Mouse (Mus musculus) intestine, embryonic 16.5 days (tissue): Measurements from ENCODE around the gene BC100530. TPM values are rescaled to one million over a fixed set of nuclear protein-coding genes. Genes with fewer than 3 reads are reported as not detected.
"Not testable (repeated sequence)": the region's sequence is repeated elsewhere in the genome, so short reads cannot be mapped to it uniquely, and the experiment has no call there.

ENCODE experiments used
- ATAC-seq: fragments of 200-750 bp; cut with Nextera tagmentation; 2 replicates; pipeline ENCODE4 v1.8.0; 2017; ENCODE audit warnings: moderate TSS enrichment, moderate library complexity
- H3K27ac ChIP-seq: fragments of 300-500 bp; sonication (generic); 2 replicates; pipeline ENCODE4 v1.5.1; 2014; ENCODE audit warnings: mild to moderate bottlenecking, low read length
- H3K27me3 ChIP-seq: fragments of 300-500 bp; sonication (generic); replicated peaks from 2 replicates; pipeline ENCODE4 v1.6.1; 2014; ENCODE audit warnings: low read length, control low read depth, mixed read lengths; ENCODE audit not compliant: control insufficient read depth, insufficient read depth
- H3K36me3 ChIP-seq: fragments of 300-500 bp; sonication (generic); 2 replicates; pipeline ENCODE4 v1.6.1; 2014; ENCODE audit warnings: low read length, control low read depth; ENCODE audit not compliant: control insufficient read depth, insufficient read depth
- H3K4me1 ChIP-seq: fragments of 300-500 bp; sonication (generic); 2 replicates; pipeline ENCODE4 v1.6.1; 2014; ENCODE audit warnings: low read length, control low read depth, mixed read lengths; ENCODE audit not compliant: control insufficient read depth, insufficient read depth
- H3K4me2 ChIP-seq: fragments of 300-500 bp; sonication (generic); 2 replicates; pipeline ENCODE4 v1.6.1; 2014; ENCODE audit warnings: low read depth, low read length, control low read depth
- H3K4me3 ChIP-seq: fragments of 300-500 bp; sonication (generic); 2 replicates; pipeline ENCODE4 v1.5.1; 2014; ENCODE audit warnings: mild to moderate bottlenecking, low read length
- H3K9ac ChIP-seq: fragments of 300-500 bp; sonication (generic); 2 replicates; pipeline ENCODE4 v1.6.1; 2014; ENCODE audit warnings: low read depth, low read length
- H3K9me3 ChIP-seq: fragments of 300-500 bp; sonication (generic); 2 replicates; pipeline ENCODE4 v1.6.1; 2016; ENCODE audit warnings: low read length, control low read depth; ENCODE audit not compliant: control insufficient read depth
- WGBS: fragments of 180-500 bp; shearing (Covaris S2); extraction: QIAGEN DNeasy Blood & Tissue Kit; methylation state at CpG from one replicate; pipeline ENCODE4 v1.1.7; 2014; 5-methylcytosine and 5-hydroxymethylcytosine counted together
- polyA plus RNA-seq: library from polyadenylated mRNA; unstranded; fragments of >200 nt; fragmentation: Nextera tagmentation; extraction: Ambion mirVana; gene quantifications from 2 replicates; pipeline ENCODE4 v1.2.1, GENCODE M21; 2015

BC100530 gene
- 3.2 and 5.5 TPM in 2 replicates for polyA plus RNA-seq

DNA sequence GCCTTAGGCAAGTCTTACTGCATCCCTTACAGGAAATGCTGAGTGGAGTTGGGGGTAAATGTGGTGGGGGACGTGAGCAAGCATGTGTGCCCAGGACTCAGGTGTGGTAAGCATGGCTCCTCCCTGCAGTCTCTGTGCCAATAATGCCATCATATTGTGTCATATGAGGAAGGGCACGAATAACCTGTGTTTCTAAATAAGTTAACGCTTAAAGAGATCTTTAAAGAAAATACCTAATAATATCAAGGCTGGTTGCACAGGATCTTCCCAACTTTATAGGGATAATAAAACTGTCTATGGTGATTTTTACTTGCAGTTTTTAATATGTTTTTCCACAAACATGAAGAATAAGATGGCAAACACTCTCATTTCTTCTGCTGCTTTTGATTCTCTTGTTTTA lies at the start of gene BC100530:
TSS of gene BC100530 (minus strand) at position 101 of the 400 bp plus-strand sequence.
- not testable (repeated sequence) for ATAC-seq, H3K9ac ChIP-seq, H3K27me3 ChIP-seq, H3K4me2 ChIP-seq, H3K4me3 ChIP-seq, H3K4me1 ChIP-seq, H3K36me3 ChIP-seq, H3K9me3 ChIP-seq, H3K27ac ChIP-seq
- WGBS: 83% methylated on average over 3 of the region's 3 CpGs

DNA sequence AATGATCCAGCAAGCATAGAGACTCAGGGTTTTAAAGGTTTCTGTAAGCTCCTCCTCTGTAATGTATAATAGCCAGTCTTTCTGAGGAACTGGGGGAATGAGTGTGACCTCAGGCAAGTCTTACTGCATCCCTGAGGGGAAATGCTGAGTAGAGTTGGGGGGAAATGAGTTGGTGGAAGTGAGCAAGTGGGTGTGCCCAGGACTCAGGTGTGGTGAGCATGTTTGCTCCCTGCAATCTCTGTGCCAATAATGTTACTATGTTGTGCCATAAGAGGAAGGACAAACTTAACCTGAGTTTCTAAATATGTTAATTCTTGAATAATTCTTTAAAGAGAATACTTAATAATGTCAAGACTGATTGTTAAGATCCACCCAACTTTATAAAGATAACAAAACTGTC lies 40.8 kb upstream of the BC100530 start, which contains the start of gene Stfa2:
TSS of gene Stfa2 (minus strand) at position 101 of the 400 bp plus-strand sequence.
- Histone ChIP-seq H3K4me1 (no peaks in the 10 kb centered on the region), H3K9ac (no peak within 1 kb of the TSS), H3K27ac (no peak within 1 kb of the TSS), H3K9me3 (no peaks in the 10 kb centered on the region), H3K27me3 (no peaks in the 10 kb centered on the region), H3K4me2 (no peak within 1 kb of the TSS), H3K4me3 (no peak within 1 kb of the TSS), H3K36me3 (no peaks in the 10 kb centered on the region)
- no peak for ATAC-seq

DNA sequence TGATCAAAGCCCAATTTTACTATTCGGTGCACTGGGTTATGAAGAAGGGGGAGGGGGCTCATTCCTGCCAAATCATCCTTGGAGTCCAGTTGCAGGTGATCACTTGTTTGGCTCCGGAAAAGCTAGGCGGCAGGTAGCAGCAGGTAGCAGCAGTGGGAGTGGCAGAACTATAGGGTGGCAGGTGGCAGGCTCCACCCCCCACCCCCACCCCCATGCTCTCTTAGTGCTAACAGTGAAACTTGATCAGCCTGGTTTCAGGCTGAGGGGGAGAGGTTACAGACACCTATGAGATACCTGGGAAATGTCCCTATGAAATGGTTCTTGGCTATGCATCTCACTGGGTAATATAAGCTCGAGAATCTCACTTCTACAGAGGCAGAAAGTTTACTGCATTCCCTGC lies 21.5 kb upstream of the BC100530 start:
- H3K27me3 ChIP-seq: no peaks in the 10 kb centered on the region
- H3K4me3 ChIP-seq: no peak overlapping the region
- no peaks in the 10 kb centered on the region for H3K36me3 ChIP-seq
- 15% methylated on average over 4 of the region's 4 CpGs for WGBS
- 0 out of 2 replicates have a peak overlapping the region, but pooled peaks have one; percentile 12 for H3K4me2 ChIP-seq
- no peaks in the 10 kb centered on the region for H3K9me3 ChIP-seq
- peak; percentile 63; the same call in 1 of the 2 replicates for ATAC-seq
- no peaks in the 10 kb centered on the region for H3K4me1 ChIP-seq
- H3K9ac ChIP-seq: no peak overlapping the region
- no peak overlapping the region for H3K27ac ChIP-seq

DNA sequence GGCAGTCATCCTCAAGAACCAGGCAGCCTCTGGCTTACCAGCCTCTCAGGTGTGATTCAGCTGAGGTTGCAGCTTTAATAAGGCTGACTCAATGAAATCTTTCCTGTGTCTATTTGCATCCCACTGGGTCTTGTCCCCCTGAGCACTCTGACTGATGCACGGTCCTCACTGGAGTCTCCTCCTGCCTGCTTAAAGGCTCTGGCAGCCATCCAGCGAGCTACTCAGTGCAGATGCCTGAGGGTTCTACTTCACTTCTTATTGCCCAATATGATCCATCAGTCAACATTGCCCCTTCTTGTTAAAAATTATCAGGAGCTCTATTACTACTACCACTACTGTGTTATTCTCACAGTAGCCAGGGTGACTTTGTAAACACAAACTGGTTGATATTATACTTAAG lies 30.4 kb downstream of the BC100530 start:
- 51% methylated on average over 2 of the region's 2 CpGs for WGBS
- Histone ChIP-seq H3K4me1 (no peaks in the 10 kb centered on the region), H3K27me3 (no peaks in the 10 kb centered on the region), H3K9me3 (no peaks in the 10 kb centered on the region), H3K36me3 (no peaks in the 10 kb centered on the region), H3K27ac (no peak overlapping the region), H3K9ac (no peak overlapping the region), H3K4me3 (no peak overlapping the region), H3K4me2 (no peak overlapping the region)
- no peak for ATAC-seq

DNA sequence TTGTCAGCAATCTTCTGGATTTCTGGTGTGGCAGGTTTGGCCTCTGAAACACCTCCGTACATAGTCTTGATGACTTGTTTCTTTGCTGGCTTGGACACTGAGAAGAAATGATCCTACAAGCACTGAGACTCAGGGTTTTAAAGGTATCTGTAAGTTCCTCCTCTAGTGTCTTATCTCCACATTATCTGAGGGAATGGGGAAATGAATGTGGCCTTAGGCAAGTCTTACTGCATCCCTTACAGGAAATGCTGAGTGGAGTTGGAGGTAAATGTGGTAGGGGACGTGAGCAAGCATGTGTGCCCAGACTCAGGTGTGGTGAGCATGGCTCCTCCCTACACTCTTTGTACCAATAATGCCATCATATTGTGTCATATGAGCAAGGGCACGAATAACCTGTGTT lies 33.3 kb downstream of the BC100530 start, which contains the start of gene BC117090:
TSS of gene BC117090 (minus strand) at position 101 of the 400 bp plus-strand sequence.
- Histone ChIP-seq H3K4me1 (no peaks in the 10 kb centered on the region), H3K36me3 (no peaks in the 10 kb centered on the region), H3K27me3 (no peaks in the 10 kb centered on the region), H3K4me3 (no peak within 1 kb of the TSS), H3K9ac (no peak within 1 kb of the TSS), H3K4me2 (no peak within 1 kb of the TSS), H3K9me3 (no peaks in the 10 kb centered on the region), H3K27ac (no peak within 1 kb of the TSS)
- WGBS: 68% methylated on average over 3 of the region's 3 CpGs
- ATAC-seq: no peak

DNA sequence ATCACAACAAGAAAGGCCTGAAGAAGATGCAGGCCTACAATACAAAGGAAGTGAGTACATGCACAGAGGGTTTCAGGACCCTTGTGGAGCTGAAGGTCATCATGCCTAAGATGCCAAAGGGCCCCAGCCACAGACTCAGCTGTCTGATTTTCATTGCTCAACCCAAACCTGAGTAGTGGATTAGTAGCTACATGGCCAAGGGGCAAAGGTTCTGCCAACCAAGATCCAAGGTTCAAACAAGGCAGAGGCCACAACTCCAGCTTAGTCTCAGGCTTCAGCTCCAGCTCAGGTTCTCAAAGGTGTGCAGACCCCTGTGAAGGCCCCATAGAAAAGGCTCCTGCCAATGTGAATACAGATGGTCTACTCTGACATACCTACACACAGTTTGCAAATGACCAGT lies 48.3 kb downstream of the BC100530 start:
- Histone ChIP-seq H3K36me3 (no peaks in the 10 kb centered on the region), H3K27me3 (no peaks in the 10 kb centered on the region), H3K27ac (no peak overlapping the region), H3K4me1 (no peaks in the 10 kb centered on the region), H3K9ac (no peak overlapping the region), H3K9me3 (no peaks in the 10 kb centered on the region), H3K4me2 (no peak overlapping the region), H3K4me3 (no peak overlapping the region)
- ATAC-seq: no peak

DNA sequence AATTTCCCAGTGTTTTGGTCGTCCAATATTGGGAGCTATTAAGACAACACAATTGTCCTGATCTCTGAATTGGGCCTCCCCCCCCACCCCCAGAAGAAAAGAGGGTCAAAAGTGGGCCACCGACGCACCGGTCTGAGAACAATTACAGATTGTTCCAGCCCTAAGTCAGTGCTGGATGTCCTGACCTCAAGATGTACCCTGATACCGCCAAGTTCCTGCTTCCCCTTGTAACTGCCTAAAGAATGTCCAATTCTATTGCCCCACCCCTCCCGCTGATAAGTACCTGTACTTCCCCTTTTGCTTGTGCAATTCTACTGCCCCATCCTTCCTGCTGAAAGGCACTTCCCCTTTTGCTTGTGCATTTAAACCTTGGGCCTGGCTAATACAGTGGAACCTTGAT lies 51.4 kb downstream of the BC100530 start:
- not testable (repeated sequence) for H3K4me2 ChIP-seq, H3K27ac ChIP-seq, H3K9ac ChIP-seq, ATAC-seq, H3K36me3 ChIP-seq, H3K4me3 ChIP-seq, H3K4me1 ChIP-seq, H3K9me3 ChIP-seq, H3K27me3 ChIP-seq
- 82% methylated on average over 6 of the region's 6 CpGs for WGBS

Other genes with a start within 250 kb of the BC100530 start
- gene Csta1, start 236.5 kb downstream of the BC100530 start, polyA plus RNA-seq: not detected in 2 replicates
- gene Stfa2l1, start 210.9 kb downstream of the BC100530 start, polyA plus RNA-seq: 1.1 TPM in 1 of 2 replicates, not detected in the other
- 1.6 and 2.4 TPM in 2 replicates for gene Gm5483, start 183.5 kb downstream of the BC100530 start, polyA plus RNA-seq
- gene Gm5416, start 157.3 kb downstream of the BC100530 start, polyA plus RNA-seq: not detected in 2 replicates
- 0.39 and 1.2 TPM in 2 replicates for gene 2010005H15Rik, start 146.3 kb downstream of the BC100530 start, polyA plus RNA-seq
- gene Stfa1, start 90.8 kb downstream of the BC100530 start, polyA plus RNA-seq: 3.8 and 7.1 TPM in 2 replicates
- not detected in 2 replicates for gene BC117090, start 33.4 kb downstream of the BC100530 start, polyA plus RNA-seq
- gene Stfa2, start 40.7 kb upstream of the BC100530 start, polyA plus RNA-seq: 0.33 and 0.75 TPM in 2 replicates
- gene Stfa3, start 87.6 kb upstream of the BC100530 start, polyA plus RNA-seq: 1.4 and 2.3 TPM in 2 replicates
- gene Casr, start 194.4 kb upstream of the BC100530 start, polyA plus RNA-seq: 0.07 TPM in 1 of 2 replicates, not detected in the other